Mouse (Mus musculus) ES-Bruce4 (cell line): ENCODE data around the gene Lhfpl2. TPM values are rescaled to one million over a fixed set of nuclear protein-coding genes. Genes with fewer than 3 reads are reported as not detected.

Experiments
- H3K27ac ChIP-seq: 2 replicates; pipeline ENCODE4 v1.5.1; 2012; ENCODE audit warnings: low read length, inconsistent platforms; ENCODE audit not compliant: insufficient read depth
- H3K27me3 ChIP-seq: 2 replicates; pipeline ENCODE4 v1.6.1; 2012; ENCODE audit warnings: mild to moderate bottlenecking, low read length, inconsistent platforms; ENCODE audit not compliant: control insufficient read depth, poor library complexity, insufficient read depth, severe bottlenecking
- H3K36me3 ChIP-seq: 2 replicates; pipeline ENCODE4 v1.6.1; 2012; ENCODE audit warnings: inconsistent platforms, mild to moderate bottlenecking, low read length, moderate library complexity; ENCODE audit not compliant: control insufficient read depth, poor library complexity, insufficient read depth, severe bottlenecking
- H3K4me1 ChIP-seq: one replicate; pipeline ENCODE4 v1.8.1; 2011; ENCODE audit warnings: low read length; ENCODE audit not compliant: control insufficient read depth, insufficient read depth
- H3K4me3 ChIP-seq: 2 replicates; pipeline ENCODE4 v1.5.1; 2011; ENCODE audit warnings: low read depth, mild to moderate bottlenecking, low read length
- H3K9ac ChIP-seq: 2 replicates; pipeline ENCODE4 v1.6.1; 2012; ENCODE audit warnings: low read depth, mild to moderate bottlenecking, inconsistent platforms; ENCODE audit not compliant: poor library complexity, severe bottlenecking
- H3K9me3 ChIP-seq: replicated peaks from 2 replicates; pipeline ENCODE4 v1.6.1; 2012; ENCODE audit warnings: mild to moderate bottlenecking, low read length, inconsistent platforms; ENCODE audit not compliant: control insufficient read depth, poor library complexity, insufficient read depth, severe bottlenecking
- CTCF ChIP-seq: IDR thresholded peaks from one replicate; pipeline ENCODE4 v1.8.1; 2011; ENCODE audit warnings: low read depth, low read length
- EP300 ChIP-seq: IDR thresholded peaks from 2 replicates; pipeline ENCODE4 v1.6.1; 2011; ENCODE audit warnings: low read depth, low read length; ENCODE audit not compliant: insufficient read depth
- POLR2A ChIP-seq: IDR thresholded peaks from one replicate; pipeline ENCODE4 v1.8.1; 2011; ENCODE audit warnings: low read length; ENCODE audit not compliant: insufficient read depth
- polyA plus RNA-seq: library from polyadenylated mRNA; stranded (reverse); fragments of >200 nt; gene quantifications from 2 replicates; pipeline ENCODE4 v1.2.4, GENCODE M21; 2011; ENCODE audit warnings: low read depth; ENCODE audit not compliant: missing spikeins, insufficient read depth, insufficient read length

The Lhfpl2 gene
- polyA plus RNA-seq, 1 experiment, result 12.5 TPM

DNA sequence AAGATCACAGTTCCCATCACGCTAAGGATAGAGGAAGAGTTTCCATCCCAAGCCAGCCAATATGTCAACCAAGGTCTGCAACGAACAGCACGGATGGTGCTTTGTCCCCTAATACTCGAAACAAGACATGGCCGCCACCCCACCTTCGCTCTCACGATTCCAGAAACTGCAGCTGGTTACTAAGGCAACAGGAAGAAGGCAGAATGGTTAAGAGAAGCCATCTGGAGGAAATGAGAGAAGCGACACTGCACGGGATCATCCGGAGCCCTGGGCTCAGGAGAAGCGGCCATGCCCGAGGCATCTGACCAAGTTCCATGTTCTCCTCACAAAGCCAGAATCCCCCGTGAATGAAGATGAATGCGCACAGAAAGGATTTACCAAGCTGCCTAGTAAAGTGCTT lies 166.0 kb downstream of the Lhfpl2 start:
- Histone ChIP-seq H3K4me1 (no peaks in the 10 kb centered on the region), H3K4me3 (no peak overlapping the region), H3K9me3 (no peaks in the 10 kb centered on the region)

DNA sequence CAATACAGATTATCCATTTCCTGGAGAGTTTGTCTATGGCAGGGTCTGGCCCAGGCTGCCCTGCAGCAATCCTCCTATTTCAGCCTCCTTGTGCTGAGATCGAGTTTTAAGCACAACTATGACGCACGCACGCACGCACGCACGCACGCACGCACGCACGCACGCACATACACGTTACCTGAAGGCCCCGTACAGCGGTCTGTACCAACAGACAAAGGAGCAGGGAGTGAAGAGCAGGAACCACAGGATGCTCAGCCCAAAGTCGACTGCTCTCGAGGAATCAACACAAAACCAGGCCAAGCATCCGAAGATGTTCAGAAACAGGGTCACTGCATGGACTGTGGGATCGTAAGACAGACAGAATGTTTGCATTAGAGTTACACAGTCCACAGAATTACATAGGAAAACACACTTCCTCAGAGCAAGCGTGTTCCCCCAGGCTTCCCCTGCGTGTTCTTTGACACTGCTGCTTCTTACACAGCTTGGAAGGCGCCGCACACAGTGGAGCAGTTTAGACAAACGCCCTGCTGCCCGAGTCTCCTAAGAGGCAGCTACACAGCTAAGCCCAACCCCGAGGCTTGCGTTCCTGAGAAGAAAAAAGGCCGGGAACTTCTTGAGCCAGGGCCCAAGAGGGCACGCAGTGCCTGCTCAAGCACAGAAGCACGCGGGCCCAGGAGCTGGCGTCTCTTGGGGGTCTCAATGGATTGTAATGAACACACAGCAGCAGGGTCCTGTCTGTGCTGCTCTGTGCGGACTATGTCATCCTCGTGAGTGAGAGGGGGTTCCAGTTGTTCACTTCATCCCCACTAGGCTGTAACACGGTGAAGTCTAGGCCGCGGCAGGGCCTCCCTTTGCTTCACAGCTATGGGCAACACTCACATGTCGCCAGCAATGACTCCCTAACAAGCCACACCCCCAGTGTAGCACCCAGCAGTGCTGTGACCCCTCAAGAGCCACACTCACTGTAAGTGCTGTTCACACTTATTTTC lies 167.4 kb downstream of the Lhfpl2 start:
- H3K4me1 ChIP-seq, result no peaks in the 10 kb centered on the region
- peak overlapping the region; percentile 12; the same call in 1 of the 2 replicates for H3K4me3 ChIP-seq
- H3K27ac ChIP-seq, result no peak overlapping the region
- TF ChIP-seq CTCF, result no peak
- TF ChIP-seq EP300, result no peak
- no peak for TF ChIP-seq POLR2A
- H3K9me3 ChIP-seq, result no peaks in the 10 kb centered on the region
- 0 out of 2 replicates have a peak overlapping the region, but pooled peaks have one; percentile 1 for H3K9ac ChIP-seq
- no peaks in the 10 kb centered on the region for H3K27me3 ChIP-seq
- H3K36me3 ChIP-seq, result no peaks in the 10 kb centered on the region

More for the DNA sequence above, 166.0 kb downstream of the Lhfpl2 start:
- Histone ChIP-seq H3K9ac (no peak overlapping the region), H3K36me3 (no peaks in the 10 kb centered on the region), H3K27me3 (no peaks in the 10 kb centered on the region), H3K27ac (no peak overlapping the region)
- no peak for TF ChIP-seq POLR2A
- TF ChIP-seq CTCF, result no peak
- no peak for TF ChIP-seq EP300

DNA sequence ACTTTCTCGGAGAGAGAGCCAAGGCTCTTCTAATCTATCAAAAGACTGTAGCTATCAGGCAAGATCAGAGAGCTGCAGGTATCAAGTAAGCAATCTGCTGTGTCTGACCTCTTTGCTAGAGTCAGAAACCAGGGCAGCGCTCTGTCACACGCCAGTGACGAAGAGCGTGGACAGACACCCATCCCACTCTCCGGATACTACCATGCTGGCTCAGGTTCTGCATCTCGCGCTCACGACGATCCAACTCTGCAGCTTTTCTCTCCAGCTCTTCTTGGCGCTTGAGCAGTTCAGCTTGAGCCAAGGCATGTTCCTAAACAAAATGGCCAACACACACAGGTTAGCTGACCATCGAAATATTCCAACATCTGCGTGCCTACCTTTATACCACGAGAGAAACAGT lies 174.3 kb downstream of the Lhfpl2 start:
- Histone ChIP-seq H3K9ac (no peak overlapping the region), H3K27me3 (no peaks in the 10 kb centered on the region), H3K27ac (no peak overlapping the region), H3K36me3 (no peaks in the 10 kb centered on the region), H3K9me3 (no peaks in the 10 kb centered on the region), H3K4me3 (no peak overlapping the region), H3K4me1 (peaks cover 1% of the 10 kb centered on the region)
- TF ChIP-seq POLR2A, result no peak
- TF ChIP-seq CTCF, result no peak
- no peak for TF ChIP-seq EP300

DNA sequence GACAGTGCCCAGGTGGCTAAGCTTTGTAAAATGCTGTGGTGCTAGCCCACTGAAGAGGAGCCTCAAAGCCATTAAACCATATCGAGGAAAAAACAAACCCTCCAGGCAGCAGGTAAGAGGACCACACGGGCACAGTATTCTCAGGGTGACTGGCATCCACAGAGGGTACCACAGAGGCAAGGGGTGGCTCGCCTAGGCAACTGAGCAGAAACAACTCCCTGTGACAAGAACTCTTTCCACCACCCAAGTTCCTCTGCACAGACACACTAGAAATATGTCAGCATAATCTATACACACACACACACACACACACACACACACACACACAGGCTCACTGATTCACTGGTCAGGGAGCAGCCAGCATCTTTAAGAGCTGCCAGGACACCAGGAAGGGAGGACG lies 181.9 kb downstream of the Lhfpl2 start:
- Histone ChIP-seq H3K9me3 (no peaks in the 10 kb centered on the region), H3K9ac (no peak overlapping the region), H3K27me3 (no peaks in the 10 kb centered on the region), H3K27ac (no peak overlapping the region), H3K36me3 (no peaks in the 10 kb centered on the region), H3K4me3 (no peak overlapping the region), H3K4me1 (peaks cover 1% of the 10 kb centered on the region)
- no peak for TF ChIP-seq POLR2A
- no peak for TF ChIP-seq CTCF

DNA sequence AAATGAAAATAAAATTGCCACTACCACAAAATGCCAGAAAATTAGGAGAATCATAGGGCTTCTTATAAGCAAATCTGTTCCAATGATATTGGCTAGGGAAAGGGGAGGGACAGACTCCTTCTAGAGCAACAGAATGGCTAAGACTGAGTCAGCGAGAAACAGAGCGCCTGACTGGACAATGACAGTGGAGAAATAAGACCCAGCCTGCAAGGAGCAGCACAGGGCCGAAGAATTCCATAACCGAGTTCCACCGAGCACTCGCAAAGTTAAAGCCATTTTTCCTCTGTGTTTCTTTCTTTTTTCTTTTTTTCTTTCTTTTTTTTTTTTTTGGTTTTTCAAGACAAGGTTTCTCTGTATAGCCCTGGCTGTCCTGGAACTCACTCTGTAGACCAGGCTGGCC lies 182.5 kb downstream of the Lhfpl2 start:
- no peak overlapping the region for H3K27ac ChIP-seq
- no peak overlapping the region for H3K9ac ChIP-seq
- no peaks in the 10 kb centered on the region for H3K36me3 ChIP-seq
- no peaks in the 10 kb centered on the region for H3K4me1 ChIP-seq
- no peaks in the 10 kb centered on the region for H3K27me3 ChIP-seq
- H3K4me3 ChIP-seq, result no peak overlapping the region
- H3K9me3 ChIP-seq, result no peaks in the 10 kb centered on the region
- TF ChIP-seq POLR2A (no peak), CTCF (no peak)

DNA sequence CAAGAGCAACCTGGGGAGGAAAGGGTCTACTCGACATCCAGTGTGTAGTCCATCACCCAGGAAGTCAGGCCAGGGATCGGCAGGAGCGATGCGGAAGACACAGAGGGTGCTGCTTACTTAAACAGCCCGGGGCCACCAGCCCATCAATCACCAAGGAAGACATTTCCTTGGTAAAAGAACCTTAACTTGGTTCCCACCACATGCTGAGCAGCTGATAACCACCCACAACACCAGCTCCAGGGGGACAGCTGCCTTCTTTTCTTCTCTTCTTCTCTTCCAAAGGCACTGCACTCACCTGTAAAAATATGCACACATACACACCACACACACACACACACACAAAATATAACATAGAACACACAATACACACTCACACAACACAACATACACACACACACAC lies 183.3 kb downstream of the Lhfpl2 start:
- Histone ChIP-seq H3K4me1 (no peaks in the 10 kb centered on the region), H3K9me3 (no peaks in the 10 kb centered on the region), H3K27ac (no peak overlapping the region), H3K27me3 (no peaks in the 10 kb centered on the region), H3K9ac (no peak overlapping the region), H3K36me3 (no peaks in the 10 kb centered on the region), H3K4me3 (no peak overlapping the region)
- TF ChIP-seq EP300 (no peak), POLR2A (no peak), CTCF (no peak)
